Mouse (Mus musculus): ENCODE results near the gene Nolc1. TPM values are rescaled to one million over a fixed set of nuclear protein-coding genes. Genes with fewer than 3 reads are reported as not detected.

The Nolc1 gene
- polyA plus RNA-seq, 1 experiment, result 74.3 TPM

DNA sequence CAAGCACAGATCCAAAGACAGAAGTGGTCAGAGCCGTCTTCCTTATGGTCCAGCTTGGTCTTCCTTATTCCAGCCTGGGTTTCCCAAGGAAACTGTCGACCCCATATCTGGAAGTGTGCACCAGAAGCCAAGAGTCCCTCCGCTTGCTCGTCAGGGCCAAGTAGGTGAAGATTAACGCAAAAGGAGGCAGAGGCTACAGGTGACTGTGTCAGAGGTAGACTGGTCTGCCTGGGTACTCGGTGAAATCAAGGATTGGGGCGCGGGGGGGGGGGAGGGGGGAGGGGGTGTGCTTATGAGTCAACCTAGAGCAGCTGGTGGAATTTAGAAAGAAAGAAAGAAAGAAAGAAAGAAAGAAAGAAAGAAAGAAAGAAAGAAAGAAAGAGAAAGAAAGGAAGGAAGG is 55.6 kb downstream of the Nolc1 start:
- no peak for TF ChIP-seq CTCF (IDR thresholded peaks at IDR 0.05; ENCODE audit: control insufficient read depth, insufficient read depth, insufficient read length)
- no peak for TF ChIP-seq USF1 (IDR thresholded peaks at IDR 0.05; ENCODE audit: low read depth)
- TF ChIP-seq MAX (IDR thresholded peaks at IDR 0.05), result no peak
- TF ChIP-seq FOSL1 (IDR thresholded peaks at IDR 0.05; ENCODE audit: insufficient read depth, low read length, poor library complexity, severe bottlenecking), result no peak
- no peak for TF ChIP-seq MYOG (IDR thresholded peaks at IDR 0.05; ENCODE audit: control insufficient read depth, extremely low read depth, insufficient read length)
- TF ChIP-seq CEBPB (IDR thresholded peaks at IDR 0.05; ENCODE audit: low read depth), result no peak
- no peak overlapping the region for H3K4me3 ChIP-seq (ENCODE audit: insufficient read depth, poor library complexity, severe bottlenecking)
- H3K36me3 ChIP-seq (ENCODE audit: control insufficient read depth, insufficient read depth), result no peaks in the 10 kb centered on the region
- no peaks in the 10 kb centered on the region for H3K79me3 ChIP-seq (ENCODE audit: low read depth)
- H3K27me3 ChIP-seq (ENCODE audit: control insufficient read depth, insufficient read depth, insufficient read length), result no peaks in the 10 kb centered on the region
- no peaks in the 10 kb centered on the region for H3K79me2 ChIP-seq (ENCODE audit: control insufficient read depth, insufficient read depth)
- H3ac ChIP-seq (ENCODE audit: control insufficient read depth, insufficient read length, low read depth), result no peak overlapping the region

DNA sequence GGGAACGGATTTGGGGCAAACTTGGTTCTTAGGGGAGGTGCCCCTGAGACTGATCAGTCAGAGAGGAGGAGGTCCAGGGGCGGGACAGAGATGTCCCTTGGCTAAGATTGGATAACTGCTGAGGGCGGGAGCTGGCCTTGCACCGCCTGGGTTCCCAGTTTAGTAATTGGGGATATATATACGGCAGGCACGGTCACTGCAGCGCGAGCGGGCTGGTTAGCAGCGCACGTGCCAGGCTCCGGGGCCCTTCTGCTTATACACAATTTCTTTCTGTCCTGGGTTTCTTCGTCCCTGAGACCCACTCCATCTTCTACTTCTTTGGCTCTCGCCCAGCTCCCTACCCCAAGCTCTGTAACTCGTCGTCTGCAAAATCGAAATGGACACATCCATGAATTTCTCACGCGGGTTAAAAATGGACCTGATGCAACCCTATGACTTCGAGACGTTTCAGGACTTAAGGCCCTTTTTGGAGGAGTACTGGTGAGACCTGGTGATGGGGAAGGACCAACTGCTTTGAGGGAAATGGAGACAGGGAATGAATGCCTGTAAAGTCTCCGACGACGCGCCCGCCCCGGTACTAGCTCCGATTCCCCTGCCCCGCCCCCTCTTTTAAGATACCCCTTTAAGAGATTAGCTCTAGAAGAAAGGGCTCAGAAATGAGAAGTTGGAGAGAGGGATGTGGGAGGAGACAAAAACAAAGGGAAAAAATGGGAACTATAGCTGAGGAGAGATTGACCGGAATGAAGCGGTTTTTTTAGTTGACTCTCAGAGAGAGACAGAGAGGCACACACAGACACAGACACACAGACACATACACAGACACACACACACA is 56.2 kb downstream of the Nolc1 start, which contains the start of gene Elovl3:
Gene Elovl3 (plus strand): TSS at position 204 of the 832 bp plus-strand sequence.
- no peak for TF ChIP-seq CTCF (IDR thresholded peaks at IDR 0.05; ENCODE audit: control insufficient read depth, insufficient read depth, insufficient read length)
- TF ChIP-seq MAX (IDR thresholded peaks at IDR 0.05), result no peak
- no peak for TF ChIP-seq FOSL1 (IDR thresholded peaks at IDR 0.05; ENCODE audit: insufficient read depth, low read length, poor library complexity, severe bottlenecking)
- TF ChIP-seq MYOD1 (IDR thresholded peaks at IDR 0.05; ENCODE audit: control insufficient read depth, insufficient read length, low read depth), result no peak
- no peak for TF ChIP-seq USF1 (IDR thresholded peaks at IDR 0.05; ENCODE audit: low read depth)
- no peak for TF ChIP-seq CEBPB (IDR thresholded peaks at IDR 0.05; ENCODE audit: low read depth)
- TF ChIP-seq MYOG (IDR thresholded peaks at IDR 0.05; ENCODE audit: control insufficient read depth, extremely low read depth, insufficient read length), result no peak
- no peaks in the 10 kb centered on the region for H3K36me3 ChIP-seq (ENCODE audit: control insufficient read depth, insufficient read depth)
- H3K4me3 ChIP-seq (ENCODE audit: insufficient read depth, poor library complexity, severe bottlenecking), result no peak within 1 kb of the TSS
- H3K79me2 ChIP-seq (ENCODE audit: control insufficient read depth, insufficient read depth), result no peaks in the 10 kb centered on the region
- no peaks in the 10 kb centered on the region for H3K79me3 ChIP-seq (ENCODE audit: low read depth)
- H3ac ChIP-seq (ENCODE audit: control insufficient read depth, insufficient read length, low read depth), result no peak within 1 kb of the TSS
- no peaks in the 10 kb centered on the region for H3K27me3 ChIP-seq (ENCODE audit: control insufficient read depth, insufficient read depth, insufficient read length)

DNA sequence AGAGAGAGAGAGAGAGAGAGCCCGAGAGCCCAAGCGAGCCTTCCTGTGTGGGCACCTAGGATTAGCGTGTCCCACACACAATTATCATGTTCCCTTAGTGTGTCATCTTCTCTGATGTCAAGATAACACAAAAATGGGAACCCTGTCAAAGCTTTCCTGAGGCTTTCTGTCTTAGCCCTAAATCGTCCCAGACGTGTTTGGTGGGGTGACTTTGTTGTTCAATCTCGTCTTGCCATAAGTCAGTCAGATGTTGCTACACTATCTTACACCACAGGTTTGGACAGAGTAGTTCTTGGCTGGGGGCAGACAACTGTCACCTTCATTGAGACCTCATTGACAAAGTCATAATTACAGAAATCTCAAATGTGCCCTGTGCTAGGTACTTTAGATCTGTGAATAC is 56.9 kb downstream of the Nolc1 start:
- no peaks in the 10 kb centered on the region for H3K27me3 ChIP-seq (ENCODE audit: control insufficient read depth, insufficient read depth, insufficient read length)

More for the DNA sequence above, 56.9 kb downstream of the Nolc1 start:
- Histone ChIP-seq H3ac (ENCODE audit: control insufficient read depth, insufficient read length, low read depth) (no peak overlapping the region), H3K36me3 (ENCODE audit: control insufficient read depth, insufficient read depth) (no peaks in the 10 kb centered on the region), H3K4me3 (ENCODE audit: insufficient read depth, poor library complexity, severe bottlenecking) (no peak overlapping the region), H3K79me3 (ENCODE audit: low read depth) (no peaks in the 10 kb centered on the region), H3K79me2 (ENCODE audit: control insufficient read depth, insufficient read depth) (no peaks in the 10 kb centered on the region)
- TF ChIP-seq MYOD1 (IDR thresholded peaks at IDR 0.05; ENCODE audit: control insufficient read depth, insufficient read length, low read depth) (no peak), USF1 (IDR thresholded peaks at IDR 0.05; ENCODE audit: low read depth) (no peak), CTCF (IDR thresholded peaks at IDR 0.05; ENCODE audit: control insufficient read depth, insufficient read depth, insufficient read length) (no peak), MYOG (IDR thresholded peaks at IDR 0.05; ENCODE audit: control insufficient read depth, extremely low read depth, insufficient read length) (no peak), CEBPB (IDR thresholded peaks at IDR 0.05; ENCODE audit: low read depth) (no peak), FOSL1 (IDR thresholded peaks at IDR 0.05; ENCODE audit: insufficient read depth, low read length, poor library complexity, severe bottlenecking) (no peak), MAX (IDR thresholded peaks at IDR 0.05) (no peak)

Other genes with a start within 250 kb of the Nolc1 start
- 6.4 TPM for gene Armh3, start 77.4 kb upstream of the Nolc1 start, polyA plus RNA-seq (2012; fragmentation: generic; extraction: Trizol)
- 14.6 TPM for gene Hps6, start 72.4 kb upstream of the Nolc1 start, polyA plus RNA-seq (2012; fragmentation: generic; extraction: Trizol)
- 30.6 TPM for gene Pprc1, start 31.0 kb upstream of the Nolc1 start, polyA plus RNA-seq (2012; fragmentation: generic; extraction: Trizol)
- gene Ldb1, start 30.6 kb upstream of the Nolc1 start, polyA plus RNA-seq (2012; fragmentation: generic; extraction: Trizol), result 80.5 TPM
- gene Elovl3, start 56.0 kb downstream of the Nolc1 start, polyA plus RNA-seq (2012; fragmentation: generic; extraction: Trizol), result 0.37 TPM
- gene Pitx3, start 72.5 kb downstream of the Nolc1 start, polyA plus RNA-seq (2012; fragmentation: generic; extraction: Trizol), result 8.3 TPM
- 40.8 TPM for gene Gbf1, start 76.6 kb downstream of the Nolc1 start, polyA plus RNA-seq (2012; fragmentation: generic; extraction: Trizol)
- 47.8 TPM for gene Nfkb2, start 228.5 kb downstream of the Nolc1 start, polyA plus RNA-seq (2012; fragmentation: generic; extraction: Trizol)